Mouse (Mus musculus): ENCODE results near the gene Sox6.

DNA sequence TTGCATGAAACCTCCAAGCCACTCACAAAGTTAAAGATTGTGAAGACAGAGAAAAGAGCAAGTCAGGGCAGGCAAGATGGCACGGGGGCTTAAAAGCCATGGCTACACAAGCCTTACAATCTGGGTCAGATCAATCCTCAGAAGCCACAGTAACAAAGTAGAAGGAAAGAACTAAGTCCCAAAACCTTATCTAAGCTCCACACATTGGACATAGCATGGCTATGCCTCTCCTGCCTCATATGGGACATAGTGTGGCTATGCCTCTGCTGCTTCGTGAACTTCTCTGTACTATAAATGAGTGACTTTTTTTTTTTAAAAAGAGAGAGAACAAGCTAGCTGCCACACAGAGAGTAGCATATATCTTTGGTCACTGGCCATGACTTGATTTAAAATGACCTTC, 471.8 kb downstream of the Sox6 start:
- TF ChIP-seq CTCF (conservative IDR thresholded peaks at IDR 0.05; ENCODE audit: low read length) (no peak), POU5F1 (IDR thresholded peaks at IDR 0.05; ENCODE audit: borderline replicate concordance, low read length) (no peak)
